Mouse (Mus musculus) liver, embryonic 16.5 days (tissue): ENCODE measurements at regions not wholly inside any gene's neighbourhood (a gene's known extent, or its start where the extent isn't known, plus 50 kb on each side); places are given as distances from the start of the nearest gene placed in this dataset.

ENCODE experiments used
- ATAC-seq: fragments of 200-750 bp; cut with Nextera tagmentation; 2 replicates; pipeline ENCODE4 v1.8.0; 2017; ENCODE audit warnings: low read depth, mild to moderate bottlenecking, moderate number of reproducible peaks, moderate library complexity
- H3K27ac ChIP-seq: fragments of 300-500 bp; sonication (generic); 2 replicates; pipeline ENCODE4 v1.5.1; 2014; ENCODE audit warnings: mild to moderate bottlenecking, low read length
- H3K27me3 ChIP-seq: fragments of 300-500 bp; sonication (generic); 2 replicates; pipeline ENCODE4 v1.6.1; 2014; ENCODE audit warnings: low read depth, low read length, mixed read lengths; ENCODE audit not compliant: control insufficient read depth, insufficient read depth
- H3K36me3 ChIP-seq: fragments of 300-500 bp; sonication (generic); 2 replicates; pipeline ENCODE4 v1.6.1; 2014; ENCODE audit warnings: mild to moderate bottlenecking; ENCODE audit not compliant: control insufficient read depth, insufficient read depth
- H3K4me1 ChIP-seq: fragments of 300-500 bp; sonication (generic); 2 replicates; pipeline ENCODE4 v1.6.1; 2014; ENCODE audit warnings: low read depth, low read length, mixed read lengths; ENCODE audit not compliant: control insufficient read depth
- H3K4me2 ChIP-seq: fragments of 300-500 bp; sonication (generic); 2 replicates; pipeline ENCODE4 v1.6.1; 2014; ENCODE audit warnings: low read depth, low read length, mixed read lengths
- H3K4me3 ChIP-seq: fragments of 300-500 bp; sonication (generic); 2 replicates; pipeline ENCODE4 v1.5.1; 2014; ENCODE audit warnings: low read depth, mild to moderate bottlenecking, low read length
- H3K9ac ChIP-seq: fragments of 300-500 bp; sonication (generic); 2 replicates; pipeline ENCODE4 v1.6.1; 2014; ENCODE audit warnings: low read depth, low read length
- H3K9me3 ChIP-seq: fragments of 300-500 bp; sonication (generic); replicated peaks from 2 replicates; pipeline ENCODE4 v1.6.1; 2016; ENCODE audit warnings: low read length; ENCODE audit not compliant: control insufficient read depth
- WGBS: fragments of 180-500 bp; shearing (Covaris S2); extraction: QIAGEN DNeasy Blood & Tissue Kit; methylation state at CpG from one replicate; pipeline ENCODE4 v1.1.7; 2014; ENCODE audit not compliant: insufficient replicate concordance; 5-methylcytosine and 5-hydroxymethylcytosine counted together

DNA sequence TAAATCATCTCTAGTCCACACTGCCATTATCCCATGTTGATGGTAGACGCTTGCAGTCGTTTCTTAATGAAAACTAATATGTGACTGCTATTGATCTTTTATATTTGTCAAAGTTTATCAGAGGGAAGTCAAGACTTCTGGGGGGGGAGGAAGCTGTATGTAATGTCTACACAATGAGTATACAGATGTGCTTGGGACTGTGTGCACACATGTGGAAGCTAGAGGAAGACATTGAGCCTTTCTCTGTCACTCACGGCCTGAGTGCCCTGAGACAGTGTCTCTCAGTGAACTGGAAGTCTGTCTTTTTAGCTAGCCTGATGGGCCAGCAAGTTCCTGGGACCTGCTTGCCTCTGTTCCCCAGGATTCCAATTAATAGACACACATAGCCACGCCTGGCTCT lies 366.7 kb upstream of the Gm26657 start:
- Histone ChIP-seq H3K9ac (no peak overlapping the region), H3K27me3 (no peaks in the 10 kb centered on the region), H3K4me2 (no peak overlapping the region), H3K27ac (no peak overlapping the region), H3K36me3 (no peaks in the 10 kb centered on the region), H3K4me1 (no peaks in the 10 kb centered on the region), H3K9me3 (no peaks in the 10 kb centered on the region), H3K4me3 (no peak overlapping the region)
- no peak for ATAC-seq
- 59% methylated on average over 4 of the region's 4 CpGs for WGBS

DNA sequence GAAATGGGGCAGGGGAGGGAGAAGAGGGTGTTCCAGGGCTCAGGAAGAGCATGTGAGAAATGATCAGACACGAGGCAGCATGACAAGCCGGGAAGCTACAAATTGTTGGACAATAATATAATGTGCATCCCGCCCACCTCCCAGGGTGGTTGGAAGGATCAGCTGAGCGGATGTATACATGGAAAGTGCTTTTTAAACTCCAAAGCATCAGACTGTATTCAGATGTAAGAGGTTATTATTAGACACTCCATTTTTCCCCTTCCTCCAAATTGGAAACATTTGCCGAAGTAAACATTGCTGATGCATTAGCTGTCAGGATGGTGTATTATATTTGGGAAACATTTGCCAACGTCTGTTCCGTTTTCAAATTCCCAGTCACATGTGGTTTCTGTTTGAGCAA lies 367.2 kb upstream of the Gm26657 start:
- ATAC-seq = no peak
- H3K4me1 ChIP-seq = no peaks in the 10 kb centered on the region
- H3K4me2 ChIP-seq = no peak overlapping the region
- no peak overlapping the region for H3K9ac ChIP-seq
- no peaks in the 10 kb centered on the region for H3K9me3 ChIP-seq
- no peak overlapping the region for H3K27ac ChIP-seq
- 61% methylated on average over 7 of the region's 7 CpGs for WGBS
- H3K27me3 ChIP-seq = no peaks in the 10 kb centered on the region
- H3K36me3 ChIP-seq = no peaks in the 10 kb centered on the region
- H3K4me3 ChIP-seq = no peak overlapping the region

DNA sequence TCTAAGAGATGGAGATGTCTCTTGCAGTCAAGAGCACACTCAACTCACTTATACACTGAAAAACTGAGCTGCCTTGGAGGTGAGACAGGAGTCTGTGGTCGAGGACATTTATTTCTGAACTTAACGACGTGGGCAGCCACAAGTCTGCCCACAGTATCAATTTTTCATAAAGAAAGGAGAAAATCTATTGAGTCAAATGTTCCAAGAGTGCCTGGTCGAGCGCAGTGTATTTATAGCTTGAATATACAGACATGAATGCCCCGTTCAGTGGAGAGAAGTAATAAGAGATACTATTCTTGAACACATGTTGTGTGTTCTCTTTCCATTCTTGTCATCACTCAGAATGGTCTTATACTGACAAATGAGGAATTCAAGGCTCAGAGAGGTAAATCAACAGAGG lies 375.3 kb upstream of the Gm26657 start:
- Histone ChIP-seq H3K9ac (no peak overlapping the region), H3K27me3 (no peaks in the 10 kb centered on the region), H3K27ac (no peak overlapping the region), H3K4me3 (no peak overlapping the region), H3K36me3 (no peaks in the 10 kb centered on the region), H3K9me3 (no peaks in the 10 kb centered on the region), H3K4me1 (no peaks in the 10 kb centered on the region), H3K4me2 (no peak overlapping the region)
- WGBS = 49% methylated on average over 6 of the region's 6 CpGs
- no peak for ATAC-seq

DNA sequence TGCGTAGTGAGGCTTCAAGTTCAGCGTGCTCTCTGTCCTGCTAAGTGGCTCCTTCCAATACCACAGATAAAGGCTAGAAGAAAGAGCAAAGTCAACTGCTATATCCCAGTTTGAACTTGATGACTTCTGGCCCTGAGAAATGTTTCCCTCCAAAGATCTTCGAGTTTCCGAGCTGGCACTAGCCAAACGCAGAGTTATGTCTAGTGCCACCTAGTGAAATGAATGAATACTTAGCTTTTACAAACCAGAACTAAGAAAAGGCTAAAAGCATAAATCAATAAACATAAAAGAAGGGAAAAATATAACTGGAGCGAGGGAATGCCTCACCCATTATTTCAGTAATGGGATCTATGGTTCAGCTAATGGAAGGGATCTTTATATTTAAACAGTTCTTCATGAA lies 377.7 kb upstream of the Gm26657 start:
- no peak for ATAC-seq
- Histone ChIP-seq H3K36me3 (no peaks in the 10 kb centered on the region), H3K4me3 (no peak overlapping the region), H3K9ac (no peak overlapping the region), H3K4me1 (no peaks in the 10 kb centered on the region), H3K4me2 (no peak overlapping the region), H3K27me3 (no peaks in the 10 kb centered on the region), H3K9me3 (no peaks in the 10 kb centered on the region), H3K27ac (no peak overlapping the region)
- WGBS = 42% methylated on average over 6 of the region's 6 CpGs

DNA sequence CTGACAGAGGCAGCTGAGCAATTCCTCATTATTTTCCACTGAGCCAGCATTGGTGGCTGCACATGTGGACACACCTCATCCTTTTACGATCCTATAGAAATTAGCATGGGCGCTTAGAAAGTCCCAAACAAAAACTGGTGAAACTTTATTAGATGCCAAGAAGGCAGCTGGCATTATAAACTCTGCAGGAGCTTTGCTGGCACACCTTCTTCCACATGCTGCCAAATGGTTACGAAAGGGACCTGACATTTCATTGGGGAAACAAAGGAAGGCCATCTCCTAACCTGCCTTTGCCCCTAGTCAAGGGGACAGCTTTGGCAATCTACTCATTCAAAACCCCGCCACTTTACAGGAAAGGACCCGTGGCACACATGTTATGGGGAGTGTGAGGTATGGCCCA lies 390.7 kb upstream of the Gm26657 start:
- Histone ChIP-seq H3K27me3 (no peaks in the 10 kb centered on the region), H3K9me3 (no peaks in the 10 kb centered on the region), H3K9ac (no peak overlapping the region), H3K4me1 (no peaks in the 10 kb centered on the region), H3K36me3 (no peaks in the 10 kb centered on the region), H3K27ac (no peak overlapping the region), H3K4me3 (no peak overlapping the region), H3K4me2 (no peak overlapping the region)
- no peak for ATAC-seq
- WGBS = 65% methylated on average over 5 of the region's 5 CpGs

DNA sequence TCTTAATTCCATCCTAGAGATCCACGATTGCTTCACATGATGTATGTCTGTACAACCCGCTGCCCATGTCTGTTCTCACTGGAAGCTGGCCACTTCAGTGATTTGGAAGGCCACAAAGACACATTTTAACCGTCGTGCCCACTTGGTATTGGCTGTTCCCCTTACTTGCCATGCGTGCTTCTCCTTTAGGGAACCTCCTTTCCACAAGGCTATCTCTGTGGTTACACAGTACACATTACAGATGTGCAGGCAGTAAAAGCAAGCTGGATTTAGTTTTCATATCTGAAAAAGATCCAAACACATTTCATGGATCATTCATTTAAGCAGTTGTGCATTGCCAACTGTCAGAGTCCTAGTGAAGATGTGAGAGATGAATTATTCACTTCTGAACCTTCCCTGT lies 414.7 kb upstream of the Gm26657 start:
- H3K4me3 ChIP-seq = no peak overlapping the region
- no peak overlapping the region for H3K4me2 ChIP-seq
- no peaks in the 10 kb centered on the region for H3K27me3 ChIP-seq
- 52% methylated on average over 5 of the region's 5 CpGs for whole genome bisulfite sequencing
- H3K27ac ChIP-seq = no peak overlapping the region
- H3K9me3 ChIP-seq = no peaks in the 10 kb centered on the region
- no peaks in the 10 kb centered on the region for H3K4me1 ChIP-seq
- no peaks in the 10 kb centered on the region for H3K36me3 ChIP-seq
- no peak for ATAC-seq
- no peak overlapping the region for H3K9ac ChIP-seq

DNA sequence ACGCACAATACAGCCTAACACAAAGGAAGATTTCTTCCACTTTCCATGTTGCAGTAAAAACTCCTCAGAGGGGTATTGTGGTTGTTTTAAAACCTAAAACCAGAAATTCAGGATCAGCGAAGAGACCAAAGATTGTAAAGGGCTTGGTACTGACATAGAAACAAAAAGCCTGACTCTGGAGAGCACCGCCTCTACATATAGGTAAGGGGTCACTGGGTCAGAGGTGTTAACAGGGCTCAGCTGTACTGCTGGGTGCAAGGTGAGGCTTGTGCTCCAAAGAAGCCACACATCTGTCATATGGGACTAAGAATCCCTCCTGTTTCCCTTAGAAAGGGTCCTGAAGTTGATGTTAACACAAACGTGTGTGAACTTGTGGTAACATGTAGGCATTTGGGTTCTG lies 420.7 kb upstream of the Gm26657 start:
- no peak overlapping the region for H3K4me3 ChIP-seq
- no peaks in the 10 kb centered on the region for H3K36me3 ChIP-seq
- 70% methylated on average over 4 of the region's 4 CpGs for WGBS
- no peak overlapping the region for H3K4me2 ChIP-seq
- no peak for ATAC-seq
- no peaks in the 10 kb centered on the region for H3K9me3 ChIP-seq
- no peaks in the 10 kb centered on the region for H3K4me1 ChIP-seq
- H3K27ac ChIP-seq = no peak overlapping the region
- no peak overlapping the region for H3K9ac ChIP-seq
- H3K27me3 ChIP-seq = no peaks in the 10 kb centered on the region

DNA sequence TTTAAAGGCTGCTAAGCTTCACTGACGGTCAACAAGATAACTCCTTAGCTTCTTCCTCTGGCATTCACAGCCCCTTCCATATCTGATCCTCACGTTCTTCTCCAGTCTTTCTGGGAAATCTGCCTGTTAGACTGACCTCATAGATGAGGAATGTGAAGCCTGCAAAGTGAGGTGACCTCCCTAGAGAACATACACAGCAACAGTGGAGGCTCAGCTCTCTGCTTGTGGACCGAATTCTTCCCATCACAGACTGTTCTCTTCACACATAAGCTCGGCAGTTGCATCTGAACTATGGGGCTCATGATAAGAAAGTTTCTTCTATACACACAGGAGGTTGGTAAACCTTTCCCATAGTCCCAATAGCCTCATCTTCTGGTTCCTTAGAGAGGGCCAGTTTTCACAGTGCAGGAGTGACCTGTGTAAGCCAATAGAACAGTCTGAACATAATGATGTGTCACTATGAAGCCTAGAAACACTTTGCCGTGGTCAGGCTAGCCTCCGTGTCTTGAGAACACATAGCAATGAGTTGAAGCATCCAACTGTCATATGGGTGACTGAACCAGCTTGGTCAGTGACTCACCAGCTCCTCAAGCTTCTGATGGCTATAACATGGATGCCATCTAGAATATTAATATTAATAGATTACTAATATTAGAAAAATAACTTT lies 434.1 kb upstream of the Gm26657 start:
- H3K4me1 ChIP-seq = no peaks in the 10 kb centered on the region
- no peaks in the 10 kb centered on the region for H3K9me3 ChIP-seq

DNA sequence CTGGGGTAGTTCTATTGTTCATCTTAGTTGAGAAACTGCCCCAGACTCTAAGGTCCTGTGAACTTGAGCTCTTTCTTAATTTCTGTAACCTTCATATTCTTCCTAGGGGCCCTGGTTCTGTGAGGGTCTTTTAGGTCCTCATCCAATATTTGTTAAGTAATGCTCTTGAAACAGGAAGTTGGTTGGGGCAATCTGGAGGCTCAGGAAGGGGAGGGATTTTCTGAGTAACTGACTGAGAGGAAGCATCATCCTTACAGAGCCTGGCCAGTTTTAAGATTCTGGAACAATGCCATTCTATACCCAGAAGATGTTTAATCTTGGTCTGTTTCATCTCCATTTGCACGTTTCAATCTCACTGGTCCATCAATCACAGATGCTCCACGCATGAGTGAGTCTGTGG lies 435.6 kb upstream of the Gm26657 start:
- H3K4me2 ChIP-seq = no peak overlapping the region
- no peaks in the 10 kb centered on the region for H3K4me1 ChIP-seq
- 30% methylated on average over 2 of the region's 2 CpGs for WGBS
- H3K4me3 ChIP-seq = no peak overlapping the region
- H3K9ac ChIP-seq = no peak overlapping the region
- no peaks in the 10 kb centered on the region for H3K36me3 ChIP-seq
- no peaks in the 10 kb centered on the region for H3K27me3 ChIP-seq
- ATAC-seq = no peak
- H3K9me3 ChIP-seq = no peaks in the 10 kb centered on the region
- no peak overlapping the region for H3K27ac ChIP-seq

More for the DNA sequence above, 434.1 kb upstream of the Gm26657 start:
- Histone ChIP-seq H3K4me2 (no peak overlapping the region), H3K4me3 (no peak overlapping the region), H3K27me3 (no peaks in the 10 kb centered on the region), H3K36me3 (no peaks in the 10 kb centered on the region), H3K27ac (no peak overlapping the region), H3K9ac (no peak overlapping the region)
- WGBS = 44% methylated on average over 6 of the region's 6 CpGs
- no peak for ATAC-seq
